8 mouse cellular contexts compared by ENCODE assay signal in the genomic region with DNA sequence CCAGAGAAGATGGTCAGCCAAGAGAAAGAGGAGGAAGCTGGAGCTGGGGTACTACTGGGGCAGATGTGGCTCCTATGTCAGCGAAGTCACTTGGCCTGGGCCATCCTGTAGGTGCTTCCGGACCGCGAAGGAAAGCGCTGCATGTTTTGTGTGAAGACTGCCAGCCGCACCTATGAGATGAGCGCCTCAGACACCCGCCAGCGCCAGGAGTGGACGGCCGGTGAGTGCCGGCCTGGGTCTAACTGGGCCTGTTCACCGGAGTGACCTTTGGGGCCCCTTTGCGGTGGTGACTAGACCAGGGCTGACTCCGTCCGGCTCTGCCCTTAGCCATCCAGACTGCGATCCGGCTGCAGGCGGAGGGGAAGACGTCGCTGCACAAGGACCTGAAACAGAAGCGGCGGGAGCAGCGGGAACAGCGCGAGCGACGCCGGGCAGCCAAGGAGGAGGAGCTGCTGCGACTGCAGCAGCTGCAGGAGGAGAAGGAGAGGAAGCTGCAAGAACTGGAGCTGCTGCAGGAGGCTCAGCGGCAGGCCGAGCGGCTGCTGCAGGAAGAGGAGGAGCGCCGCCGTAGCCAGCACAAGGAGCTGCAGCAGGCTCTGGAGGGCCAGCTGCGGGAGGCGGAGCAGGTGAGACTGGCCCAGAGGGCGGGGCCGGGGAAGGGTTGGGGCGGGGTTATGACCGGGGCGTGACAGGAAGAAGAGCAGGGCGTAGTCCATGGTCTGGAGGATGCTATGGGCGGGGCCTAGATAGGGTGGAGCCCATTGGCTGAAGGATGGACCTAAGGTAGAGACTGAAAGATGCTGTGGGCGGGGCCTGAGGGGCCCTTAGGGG. TPM values are rescaled to one million over a fixed set of nuclear protein-coding genes. Genes with fewer than 3 reads are reported as not detected.
DNase-seq lines count a peak whose midpoint lies in the region; ATAC-seq and TF ChIP-seq lines count a peak whose summit lies in the region.

No protein-coding gene starts in this region.

- H3K9me3 ChIP-seq in embryonic facial prominence, embryonic 13.5 days: no peaks in the 10 kb centered on the region
- no peaks in the 10 kb centered on the region for H3K9me3 ChIP-seq in limb, embryonic 13.5 days
- H3K9me3 ChIP-seq in midbrain, embryonic 15.5 days: no peaks in the 10 kb centered on the region

- H3K4me1 ChIP-seq in embryonic facial prominence, embryonic 13.5 days: peaks cover 32% of the 10 kb centered on the region
- peaks cover 3% of the 10 kb centered on the region; the same call in 1 of the 2 replicates for H3K4me1 ChIP-seq in kidney, adult 2 months (ENCODE audit: control insufficient read depth, insufficient read depth, low read length)
- H3K4me1 ChIP-seq in limb, embryonic 13.5 days: peaks cover 21% of the 10 kb centered on the region
- peaks cover 18% of the 10 kb centered on the region for H3K4me1 ChIP-seq in midbrain, embryonic 15.5 days

- H3K4me3 ChIP-seq in embryonic facial prominence, embryonic 13.5 days: peak overlapping the region; percentile 57
- peak overlapping the region; percentile 57 for H3K4me3 ChIP-seq in kidney, adult 2 months (ENCODE audit: insufficient read depth, low read depth, low read length)
- peak overlapping the region; percentile 58 for H3K4me3 ChIP-seq in limb, embryonic 13.5 days
- peak overlapping the region; percentile 55 for H3K4me3 ChIP-seq in midbrain, embryonic 15.5 days

- H3K9ac ChIP-seq in embryonic facial prominence, embryonic 13.5 days: peak overlapping the region; percentile 83
- peak overlapping the region; percentile 86 for H3K9ac ChIP-seq in limb, embryonic 13.5 days
- H3K9ac ChIP-seq in midbrain, embryonic 15.5 days: peak overlapping the region; percentile 72

- TF ChIP-seq CTCF in kidney, adult 2 months (conservative IDR thresholded peaks at IDR 0.05; ENCODE audit: insufficient read depth, insufficient read length, low read depth, low read length): no peak

- no peak for TF ChIP-seq POLR2A in kidney, adult 2 months (IDR thresholded peaks at IDR 0.05; ENCODE audit: low read depth, low read length)

- peak overlapping the region; percentile 97 for H3K4me2 ChIP-seq in embryonic facial prominence, embryonic 13.5 days
- H3K4me2 ChIP-seq in limb, embryonic 13.5 days (replicated peaks): peak overlapping the region; percentile 96
- peak overlapping the region; percentile 94 for H3K4me2 ChIP-seq in midbrain, embryonic 15.5 days

- ATAC-seq in embryonic facial prominence, embryonic 13.5 days (ENCODE audit: insufficient number of reproducible peaks, insufficient read depth, low FRiP score, low TSS enrichment, low read depth): peak; percentile 77
- peak; percentile 88 for ATAC-seq in limb, embryonic 13.5 days (ENCODE audit: low FRiP score, low read depth)
- ATAC-seq in midbrain, embryonic 15.5 days (replicated peaks): peak; percentile 81

- H3K27ac ChIP-seq in embryonic facial prominence, embryonic 13.5 days: peak overlapping the region; percentile 86
- peak overlapping the region; percentile 34 for H3K27ac ChIP-seq in kidney, adult 2 months (ENCODE audit: insufficient read depth, low read depth, low read length)
- H3K27ac ChIP-seq in limb, embryonic 13.5 days: peak overlapping the region; percentile 83
- H3K27ac ChIP-seq in midbrain, embryonic 15.5 days: peak overlapping the region; percentile 87

- H3K27me3 ChIP-seq in embryonic facial prominence, embryonic 13.5 days: no peaks in the 10 kb centered on the region
- no peaks in the 10 kb centered on the region for H3K27me3 ChIP-seq in kidney, adult 2 months (replicated peaks; ENCODE audit: control insufficient read depth, insufficient read depth, low read length)
- H3K27me3 ChIP-seq in limb, embryonic 13.5 days: no peaks in the 10 kb centered on the region
- H3K27me3 ChIP-seq in midbrain, embryonic 15.5 days (replicated peaks): no peaks in the 10 kb centered on the region

- DNase-seq in 3T3-L1 (ENCODE audit: low read depth, low spot score): peak; percentile 58
- DNase-seq in adrenal gland, postnatal 4 days (ENCODE audit: low spot score in 2 of 2): peak; percentile 72 to 86
- DNase-seq in heart, adult 18-20 months: peak; percentile 94 to 96
- peak; percentile 98 for DNase-seq in kidney, adult 2 months
- peak; percentile 82 to 91 for DNase-seq in spleen, adult 18-20 months

- WGBS in embryonic facial prominence, embryonic 13.5 days: 2% methylated on average over 46 of the region's 46 CpGs
- WGBS in kidney, adult 2 months: 2% methylated on average over 46 of the region's 46 CpGs
- under 1% methylated on average over 46 of the region's 46 CpGs for WGBS in limb, embryonic 13.5 days
- 1% methylated on average over 46 of the region's 46 CpGs for WGBS in midbrain, embryonic 15.5 days

- peaks cover 12% of the 10 kb centered on the region for H3K36me3 ChIP-seq in embryonic facial prominence, embryonic 13.5 days
- H3K36me3 ChIP-seq in kidney, adult 2 months (ENCODE audit: control insufficient read depth, insufficient read depth, low read length): no peaks in the 10 kb centered on the region
- peaks cover 18% of the 10 kb centered on the region for H3K36me3 ChIP-seq in limb, embryonic 13.5 days
- H3K36me3 ChIP-seq in midbrain, embryonic 15.5 days (replicated peaks): no peaks in the 10 kb centered on the region

RNA-seq across cellular contexts. Expression of a gene that starts 8.7 kb away (rescaled TPM):
- 10 to 100 TPM; 27.1 to 33.6 TPM for total RNA-seq in adrenal gland, postnatal 4 days (2021)
- 3.2 and 3.3 TPM in 2 replicates for polyA plus RNA-seq in embryonic facial prominence, embryonic 13.5 days (2015; fragmentation: Nextera tagmentation; extraction: Ambion mirVana)
- 10 to 100 TPM; 28.1 to 29.9 TPM for total RNA-seq in heart, adult 18-20 months (2021)
- 27.5 and 28.0 TPM in 2 replicates for polyA plus RNA-seq in kidney, adult 2 months (2012; rRNA removed)
- 3.0 and 3.4 TPM in 2 replicates for polyA plus RNA-seq in limb, embryonic 13.5 days (2015; fragmentation: Nextera tagmentation; extraction: Ambion mirVana)
- 1.8 TPM in 2 replicates for polyA plus RNA-seq in midbrain, embryonic 15.5 days (2015; fragmentation: Nextera tagmentation; extraction: Ambion mirVana)

RNA-seq across cellular contexts. Expression of a gene that starts 16.2 kb away (rescaled TPM):
- 1 to 10 TPM; 4.3 to 6.7 TPM for total RNA-seq in adrenal gland, postnatal 4 days (2021)
- polyA plus RNA-seq in embryonic facial prominence, embryonic 13.5 days (2015; fragmentation: Nextera tagmentation; extraction: Ambion mirVana): 13.0 and 13.1 TPM in 2 replicates
- total RNA-seq in heart, adult 18-20 months (2021): 1 to 10 TPM; 3.2 to 3.3 TPM
- 4.7 and 7.5 TPM in 2 replicates for polyA plus RNA-seq in kidney, adult 2 months (2012; rRNA removed)
- polyA plus RNA-seq in limb, embryonic 13.5 days (2015; fragmentation: Nextera tagmentation; extraction: Ambion mirVana): 10.8 and 12.1 TPM in 2 replicates
- polyA plus RNA-seq in midbrain, embryonic 15.5 days (2015; fragmentation: Nextera tagmentation; extraction: Ambion mirVana): 5.3 and 7.3 TPM in 2 replicates

RNA-seq across cellular contexts. Expression of a gene that starts 46.8 kb away (rescaled TPM):
- 10 to 100 TPM; 54.7 to 56.9 TPM for total RNA-seq in adrenal gland, postnatal 4 days (2021)
- 36.6 and 41.2 TPM in 2 replicates for polyA plus RNA-seq in embryonic facial prominence, embryonic 13.5 days (2015; fragmentation: Nextera tagmentation; extraction: Ambion mirVana)
- 10 to 100 TPM; 10.7 to 13.9 TPM for total RNA-seq in heart, adult 18-20 months (2021)
- polyA plus RNA-seq in kidney, adult 2 months (2012; rRNA removed): 54.1 and 63.7 TPM in 2 replicates
- polyA plus RNA-seq in limb, embryonic 13.5 days (2015; fragmentation: Nextera tagmentation; extraction: Ambion mirVana): 42.2 and 43.6 TPM in 2 replicates
- polyA plus RNA-seq in midbrain, embryonic 15.5 days (2015; fragmentation: Nextera tagmentation; extraction: Ambion mirVana): 53.4 and 55.0 TPM in 2 replicates

Comparison
In these comparisons a context has a peak if more than half of its experiments do, and no peak if none do; other contexts are left out.
1. Peak in every context shown above with its lines: DNase-seq, ATAC-seq, H3K4me3 ChIP-seq and H3K27ac ChIP-seq.
2. H3K27ac ChIP-seq: peak in every context shown above with its lines; median percentile 87 in midbrain, embryonic 15.5 days; 86 in embryonic facial prominence, embryonic 13.5 days; 83 in limb, embryonic 13.5 days; 34 in kidney, adult 2 months.